Mouse (Mus musculus): Measurements from ENCODE around the gene Rbmxl1. TPM values are rescaled to one million over a fixed set of nuclear protein-coding genes. Genes with fewer than 3 reads are reported as not detected.

Gene Rbmxl1
- polyA plus RNA-seq, 1 experiment = 29.1 TPM

DNA sequence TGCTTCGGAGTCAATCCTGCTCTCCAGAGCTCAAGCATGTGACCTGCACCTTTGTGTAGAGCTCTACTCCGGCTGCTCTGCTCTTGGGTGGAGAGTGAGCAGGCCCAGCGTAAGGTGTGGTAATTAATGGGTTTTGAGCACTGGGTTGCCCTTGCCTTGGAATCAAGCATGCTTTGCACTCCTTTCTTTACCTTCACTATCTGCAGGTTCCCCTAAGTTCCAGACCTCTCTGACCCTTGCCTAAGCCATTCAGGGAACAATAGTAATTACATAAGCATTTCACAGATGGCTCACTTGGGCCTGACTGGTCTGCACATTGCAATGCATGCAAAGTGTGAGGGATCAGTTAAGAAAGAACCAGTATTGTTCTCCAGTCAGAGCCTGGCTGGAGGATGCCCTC, 29.1 kb upstream of the Rbmxl1 start:
- WGBS = 92% methylated on average over 3 of the region's 3 CpGs
- H3K4me3 ChIP-seq (replicated peaks; ENCODE audit: control insufficient read depth, low read depth, low read length) = no peak overlapping the region
- no peaks in the 10 kb centered on the region for H3K4me1 ChIP-seq (ENCODE audit: control insufficient read depth, insufficient read depth, low read length)
- no peak for TF ChIP-seq CTCF (IDR thresholded peaks at IDR 0.05; ENCODE audit: control insufficient read depth, insufficient read depth, low read length)
- TF ChIP-seq POLR2A (IDR thresholded peaks at IDR 0.05; ENCODE audit: borderline replicate concordance, control insufficient read depth, low read depth, low read length) = no peak
- no peak overlapping the region for H3K27ac ChIP-seq (ENCODE audit: control insufficient read depth, insufficient read depth, low read depth, low read length, poor library complexity)

GRCm38 (mm10) chr8:78536716-78537115, 28.0 kb upstream of the Rbmxl1 start:
- WGBS = 79% methylated on average over 5 of the region's 5 CpGs
- Histone ChIP-seq H3K4me1 (ENCODE audit: control insufficient read depth, insufficient read depth, low read length) (no peaks in the 10 kb centered on the region), H3K4me3 (replicated peaks; ENCODE audit: control insufficient read depth, low read depth, low read length) (no peak overlapping the region), H3K27ac (ENCODE audit: control insufficient read depth, insufficient read depth, low read depth, low read length, poor library complexity) (no peak overlapping the region)
- TF ChIP-seq POLR2A (IDR thresholded peaks at IDR 0.05; ENCODE audit: borderline replicate concordance, control insufficient read depth, low read depth, low read length) (no peak), CTCF (IDR thresholded peaks at IDR 0.05; ENCODE audit: control insufficient read depth, insufficient read depth, low read length) (no peak)

GRCm38 (mm10) chr8:78533981-78534380, 25.3 kb upstream of the Rbmxl1 start:
- TF ChIP-seq POLR2A (IDR thresholded peaks at IDR 0.05; ENCODE audit: borderline replicate concordance, control insufficient read depth, low read depth, low read length) (no peak), CTCF (IDR thresholded peaks at IDR 0.05; ENCODE audit: control insufficient read depth, insufficient read depth, low read length) (no peak)
- H3K27ac ChIP-seq (ENCODE audit: control insufficient read depth, insufficient read depth, low read depth, low read length, poor library complexity) = no peak overlapping the region
- 84% methylated on average over 6 of the region's 6 CpGs for WGBS
- H3K4me3 ChIP-seq (replicated peaks; ENCODE audit: control insufficient read depth, low read depth, low read length) = no peak overlapping the region
- H3K4me1 ChIP-seq (ENCODE audit: control insufficient read depth, insufficient read depth, low read length) = no peaks in the 10 kb centered on the region

- H3K27ac ChIP-seq (ENCODE audit: control insufficient read depth, insufficient read depth, low read depth, low read length, poor library complexity) = no peak overlapping the region
- H3K4me3 ChIP-seq (replicated peaks; ENCODE audit: control insufficient read depth, low read depth, low read length) = no peak overlapping the region
- TF ChIP-seq CTCF (IDR thresholded peaks at IDR 0.05; ENCODE audit: control insufficient read depth, insufficient read depth, low read length) (no peak), POLR2A (IDR thresholded peaks at IDR 0.05; ENCODE audit: borderline replicate concordance, control insufficient read depth, low read depth, low read length) (no peak)
- WGBS = 78% methylated on average over 3 of the region's 3 CpGs
- peaks cover 1% of the 10 kb centered on the region; the same call in 1 of the 2 replicates for H3K4me1 ChIP-seq (ENCODE audit: control insufficient read depth, insufficient read depth, low read length)
Observed at GRCm38 (mm10) chr8:78515132-78515531, 6.4 kb upstream of the Rbmxl1 start.

DNA sequence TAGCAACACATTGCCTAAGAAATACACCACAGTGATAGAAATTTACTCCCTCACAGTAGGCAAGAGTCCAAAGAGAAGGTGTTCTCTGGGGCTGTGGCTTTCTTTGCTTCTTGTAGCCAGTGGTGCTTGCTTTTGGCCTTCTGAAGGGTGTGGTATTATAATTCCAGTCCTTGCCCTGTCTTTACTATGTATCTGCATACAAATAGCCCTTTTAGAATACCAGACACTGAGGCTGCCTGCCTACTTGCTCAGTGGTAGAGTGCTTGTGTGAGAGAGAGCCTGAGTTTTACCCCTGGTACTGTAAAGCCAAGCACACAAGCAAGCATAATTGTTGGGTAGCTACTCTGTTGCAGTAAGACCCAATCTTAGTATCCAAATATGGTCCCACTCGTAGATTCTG, 6.0 kb upstream of the Rbmxl1 start:
- Histone ChIP-seq H3K4me3 (replicated peaks; ENCODE audit: control insufficient read depth, low read depth, low read length) (no peak overlapping the region), H3K4me1 (ENCODE audit: control insufficient read depth, insufficient read depth, low read length) (peaks cover 1% of the 10 kb centered on the region; the same call in 1 of the 2 replicates), H3K27ac (ENCODE audit: control insufficient read depth, insufficient read depth, low read depth, low read length, poor library complexity) (no peak overlapping the region)
- TF ChIP-seq POLR2A (IDR thresholded peaks at IDR 0.05; ENCODE audit: borderline replicate concordance, control insufficient read depth, low read depth, low read length) (no peak), CTCF (IDR thresholded peaks at IDR 0.05; ENCODE audit: control insufficient read depth, insufficient read depth, low read length) (no peak)
- 83% methylated on average over 1 of the region's 1 CpGs for WGBS

DNA sequence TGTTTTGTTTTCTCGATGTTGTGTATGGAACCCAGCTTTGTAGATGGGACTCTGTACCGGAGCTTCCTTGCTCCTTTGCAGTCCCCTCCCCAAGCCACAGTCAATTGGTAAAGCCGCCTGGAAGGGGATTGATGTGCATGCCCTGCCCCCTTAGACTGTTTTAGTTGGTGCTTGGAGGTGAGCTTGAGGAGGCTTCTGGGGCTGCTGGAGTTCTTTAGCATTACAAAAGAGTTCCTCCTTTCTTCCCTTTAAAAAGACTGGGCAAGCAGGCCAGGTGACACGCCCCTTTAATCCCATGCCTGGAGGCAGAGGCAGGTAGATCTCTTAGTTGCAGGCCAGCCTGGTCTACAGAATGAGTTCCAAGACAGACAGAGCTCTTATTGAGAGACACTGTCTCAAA, 4.4 kb upstream of the Rbmxl1 start:
- no peak overlapping the region for H3K27ac ChIP-seq (ENCODE audit: control insufficient read depth, insufficient read depth, low read depth, low read length, poor library complexity)
- WGBS = 92% methylated on average over 4 of the region's 4 CpGs
- H3K4me1 ChIP-seq (ENCODE audit: control insufficient read depth, insufficient read depth, low read length) = peaks cover 1% of the 10 kb centered on the region; the same call in 1 of the 2 replicates
- no peak overlapping the region for H3K4me3 ChIP-seq (replicated peaks; ENCODE audit: control insufficient read depth, low read depth, low read length)
- TF ChIP-seq POLR2A (IDR thresholded peaks at IDR 0.05; ENCODE audit: borderline replicate concordance, control insufficient read depth, low read depth, low read length) (no peak), CTCF (IDR thresholded peaks at IDR 0.05; ENCODE audit: control insufficient read depth, insufficient read depth, low read length) (no peak)

GRCm38 (mm10) chr8:78510926-78511325, 2.2 kb upstream of the Rbmxl1 start:
- WGBS = 57% methylated on average over 3 of the region's 3 CpGs
- Histone ChIP-seq H3K4me1 (ENCODE audit: control insufficient read depth, insufficient read depth, low read length) (peaks cover 1% of the 10 kb centered on the region; the same call in 1 of the 2 replicates), H3K4me3 (replicated peaks; ENCODE audit: control insufficient read depth, low read depth, low read length) (peak overlapping the region; percentile 8), H3K27ac (ENCODE audit: control insufficient read depth, insufficient read depth, low read depth, low read length, poor library complexity) (no peak overlapping the region)
- TF ChIP-seq CTCF (IDR thresholded peaks at IDR 0.05; ENCODE audit: control insufficient read depth, insufficient read depth, low read length) (no peak), POLR2A (IDR thresholded peaks at IDR 0.05; ENCODE audit: borderline replicate concordance, control insufficient read depth, low read depth, low read length) (no peak)

- Histone ChIP-seq H3K4me1 (ENCODE audit: control insufficient read depth, insufficient read depth, low read length) (peaks cover 1% of the 10 kb centered on the region; the same call in 1 of the 2 replicates), H3K4me3 (replicated peaks; ENCODE audit: control insufficient read depth, low read depth, low read length) (peak overlapping the region; percentile 95), H3K27ac (ENCODE audit: control insufficient read depth, insufficient read depth, low read depth, low read length, poor library complexity) (no peak overlapping the region)
- under 1% methylated on average over 11 of the region's 11 CpGs for WGBS
- TF ChIP-seq POLR2A (IDR thresholded peaks at IDR 0.05; ENCODE audit: borderline replicate concordance, control insufficient read depth, low read depth, low read length) (no peak), CTCF (IDR thresholded peaks at IDR 0.05; ENCODE audit: control insufficient read depth, insufficient read depth, low read length) (no peak)
Observed at GRCm38 (mm10) chr8:78510094-78510493, 1.4 kb upstream of the Rbmxl1 start.
